Mouse (Mus musculus): ENCODE measurements around the gene Mc3r. TPM values are rescaled to one million over a fixed set of nuclear protein-coding genes. Genes with fewer than 3 reads are reported as not detected.

The Mc3r gene
- polyA plus RNA-seq, 1 experiment from 2014 or later = not detected

- DNase-seq (ENCODE audit: low spot score) = no peak
- no peak overlapping the region for H3K4me2 ChIP-seq (ENCODE audit: low read depth, severe bottlenecking)
- H3K9ac ChIP-seq (ENCODE audit: low read length) = no peak overlapping the region
- no peaks in the 10 kb centered on the region for H3K36me3 ChIP-seq (ENCODE audit: control insufficient read depth, insufficient read depth, low read length)
- no peaks in the 10 kb centered on the region for H3K4me1 ChIP-seq (ENCODE audit: control insufficient read depth, insufficient read depth, low read length)
- no peaks in the 10 kb centered on the region for H3K27me3 ChIP-seq (ENCODE audit: control insufficient read depth, insufficient read depth, low read length)
- H3K4me3 ChIP-seq (ENCODE audit: low read depth, low read length) = no peak overlapping the region
- no peak overlapping the region for H3K27ac ChIP-seq (replicated peaks; ENCODE audit: low read depth, low read length)
- ATAC-seq (ENCODE audit: insufficient number of reproducible peaks, low FRiP score, low TSS enrichment, low read depth) = no peak
- H3K9me3 ChIP-seq (ENCODE audit: control insufficient read depth, low read length) = no peaks in the 10 kb centered on the region
- 87% methylated on average over 4 of the region's 4 CpGs for WGBS
These were observed 13.1 kb downstream of the Mc3r start for GRCm38 (mm10) chr2:172261441-172261840.

DNA sequence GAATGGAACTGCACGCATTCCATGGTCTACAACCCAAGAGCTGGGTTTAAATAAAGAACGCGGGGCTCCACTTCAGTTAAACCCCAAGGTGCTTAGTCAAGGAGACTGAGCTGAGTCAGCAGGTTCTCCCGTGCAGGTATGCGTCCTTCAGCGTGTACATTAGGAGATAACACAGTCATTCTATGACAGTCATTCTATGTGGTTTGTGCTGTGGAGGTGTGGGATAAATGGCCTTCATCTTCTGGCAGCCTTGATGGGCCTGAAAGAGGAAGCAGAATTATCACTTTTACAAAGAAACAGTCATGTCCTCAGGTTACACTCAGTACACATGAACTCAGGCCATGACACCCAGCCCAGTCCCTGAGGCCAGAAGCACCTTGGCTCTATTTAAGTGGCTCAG, 14.9 kb downstream of the Mc3r start:
- 91% methylated on average over 6 of the region's 6 CpGs for WGBS
- Histone ChIP-seq H3K36me3 (ENCODE audit: control insufficient read depth, insufficient read depth, low read length) (no peaks in the 10 kb centered on the region), H3K4me3 (ENCODE audit: low read depth, low read length) (no peak overlapping the region), H3K9me3 (ENCODE audit: control insufficient read depth, low read length) (no peaks in the 10 kb centered on the region), H3K27ac (replicated peaks; ENCODE audit: low read depth, low read length) (no peak overlapping the region), H3K4me2 (ENCODE audit: low read depth, severe bottlenecking) (no peak overlapping the region), H3K4me1 (ENCODE audit: control insufficient read depth, insufficient read depth, low read length) (no peaks in the 10 kb centered on the region), H3K27me3 (ENCODE audit: control insufficient read depth, insufficient read depth, low read length) (no peaks in the 10 kb centered on the region), H3K9ac (ENCODE audit: low read length) (no peak overlapping the region)
- ATAC-seq (ENCODE audit: insufficient number of reproducible peaks, low FRiP score, low TSS enrichment, low read depth) = no peak
- no peak for DNase-seq (ENCODE audit: low spot score)

DNA sequence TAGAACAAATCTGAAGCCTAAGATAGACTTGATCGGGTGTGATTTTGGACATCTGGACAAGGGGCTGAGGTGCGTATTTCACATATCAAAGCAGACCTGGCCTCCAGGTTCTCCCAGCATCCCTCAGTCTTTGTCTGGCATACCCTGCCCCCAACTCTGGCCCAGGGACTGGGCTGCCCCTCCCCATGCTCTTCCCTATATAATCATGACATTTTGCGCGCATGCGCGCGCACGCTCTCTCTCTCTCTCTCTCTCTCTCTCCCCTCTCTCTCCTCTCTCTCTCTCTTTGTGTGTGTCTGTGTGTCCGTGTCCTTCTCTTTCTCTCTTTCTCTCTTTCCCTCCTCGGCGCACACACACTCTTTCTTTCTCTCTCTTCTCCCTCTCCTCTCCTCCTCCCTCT, 21.6 kb downstream of the Mc3r start:
- H3K27ac ChIP-seq (replicated peaks; ENCODE audit: low read depth, low read length) = no peak overlapping the region
- no peak overlapping the region for H3K4me3 ChIP-seq (ENCODE audit: low read depth, low read length)
- no peaks in the 10 kb centered on the region for H3K27me3 ChIP-seq (ENCODE audit: control insufficient read depth, insufficient read depth, low read length)
- DNase-seq (ENCODE audit: low spot score) (no peak), ATAC-seq (ENCODE audit: insufficient number of reproducible peaks, low FRiP score, low TSS enrichment, low read depth) (no peak)
- H3K9me3 ChIP-seq (ENCODE audit: control insufficient read depth, low read length) = no peaks in the 10 kb centered on the region
- no peak overlapping the region for H3K4me2 ChIP-seq (ENCODE audit: low read depth, severe bottlenecking)
- H3K4me1 ChIP-seq (ENCODE audit: control insufficient read depth, insufficient read depth, low read length) = no peaks in the 10 kb centered on the region
- 88% methylated on average over 11 of the region's 11 CpGs for WGBS
- no peak overlapping the region for H3K9ac ChIP-seq (ENCODE audit: low read length)
- H3K36me3 ChIP-seq (ENCODE audit: control insufficient read depth, insufficient read depth, low read length) = no peaks in the 10 kb centered on the region

GRCm38 (mm10) chr2:172270485-172270944, 22.2 kb downstream of the Mc3r start:
- no peaks in the 10 kb centered on the region for H3K9me3 ChIP-seq (ENCODE audit: control insufficient read depth, low read length)
- ATAC-seq (ENCODE audit: insufficient number of reproducible peaks, low FRiP score, low TSS enrichment, low read depth) (no peak), DNase-seq (ENCODE audit: low spot score) (no peak)
- H3K4me1 ChIP-seq (ENCODE audit: control insufficient read depth, insufficient read depth, low read length) = no peaks in the 10 kb centered on the region
- H3K4me3 ChIP-seq (ENCODE audit: low read depth, low read length) = no peak overlapping the region
- no peak overlapping the region for H3K9ac ChIP-seq (ENCODE audit: low read length)
- WGBS = 53% methylated on average over 9 of the region's 9 CpGs
- no peak overlapping the region for H3K27ac ChIP-seq (replicated peaks; ENCODE audit: low read depth, low read length)
- H3K4me2 ChIP-seq (ENCODE audit: low read depth, severe bottlenecking) = no peak overlapping the region
- H3K27me3 ChIP-seq (ENCODE audit: control insufficient read depth, insufficient read depth, low read length) = no peaks in the 10 kb centered on the region
- no peaks in the 10 kb centered on the region for H3K36me3 ChIP-seq (ENCODE audit: control insufficient read depth, insufficient read depth, low read length)

- DNase-seq (ENCODE audit: low spot score) (no peak), ATAC-seq (ENCODE audit: insufficient number of reproducible peaks, low FRiP score, low TSS enrichment, low read depth) (no peak)
- Histone ChIP-seq H3K9me3 (ENCODE audit: control insufficient read depth, low read length) (no peaks in the 10 kb centered on the region), H3K9ac (ENCODE audit: low read length) (no peak overlapping the region), H3K36me3 (ENCODE audit: control insufficient read depth, insufficient read depth, low read length) (no peaks in the 10 kb centered on the region), H3K4me3 (ENCODE audit: low read depth, low read length) (no peak overlapping the region), H3K4me1 (ENCODE audit: control insufficient read depth, insufficient read depth, low read length) (no peaks in the 10 kb centered on the region), H3K27ac (replicated peaks; ENCODE audit: low read depth, low read length) (no peak overlapping the region), H3K4me2 (ENCODE audit: low read depth, severe bottlenecking) (no peak overlapping the region), H3K27me3 (ENCODE audit: control insufficient read depth, insufficient read depth, low read length) (no peaks in the 10 kb centered on the region)
- 72% methylated on average over 12 of the region's 12 CpGs for WGBS
These were observed 22.8 kb downstream of the Mc3r start for GRCm38 (mm10) chr2:172270974-172271697.

GRCm38 (mm10) chr2:172274662-172275061, 26.4 kb downstream of the Mc3r start:
- ATAC-seq (ENCODE audit: insufficient number of reproducible peaks, low FRiP score, low TSS enrichment, low read depth) (no peak), DNase-seq (ENCODE audit: low spot score) (no peak)
- Histone ChIP-seq H3K36me3 (ENCODE audit: control insufficient read depth, insufficient read depth, low read length) (no peaks in the 10 kb centered on the region), H3K4me3 (ENCODE audit: low read depth, low read length) (no peak overlapping the region), H3K27ac (replicated peaks; ENCODE audit: low read depth, low read length) (no peak overlapping the region), H3K9me3 (ENCODE audit: control insufficient read depth, low read length) (no peaks in the 10 kb centered on the region), H3K4me2 (ENCODE audit: low read depth, severe bottlenecking) (no peak overlapping the region), H3K4me1 (ENCODE audit: control insufficient read depth, insufficient read depth, low read length) (no peaks in the 10 kb centered on the region), H3K9ac (ENCODE audit: low read length) (no peak overlapping the region), H3K27me3 (ENCODE audit: control insufficient read depth, insufficient read depth, low read length) (no peaks in the 10 kb centered on the region)
- 73% methylated on average over 8 of the region's 8 CpGs for WGBS

DNA sequence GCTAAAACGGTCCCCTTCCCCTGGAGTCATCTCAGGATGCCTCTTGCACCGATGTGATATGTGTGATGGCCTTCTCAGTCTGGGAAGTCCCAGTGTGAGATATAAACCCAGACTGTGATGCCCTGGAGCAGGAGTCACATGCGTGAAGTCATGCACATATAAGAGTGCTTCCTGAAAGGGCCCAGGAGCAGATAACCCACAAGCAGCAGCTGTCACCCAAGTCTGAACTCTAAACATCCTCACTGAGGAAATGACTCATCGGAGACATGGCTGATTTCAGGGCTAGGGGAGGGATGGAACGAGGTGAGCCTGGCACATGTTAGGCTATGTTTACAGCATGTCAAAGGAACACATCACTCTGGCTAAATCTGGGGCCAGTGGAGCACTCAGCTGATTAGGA, 27.9 kb downstream of the Mc3r start:
- H3K4me3 ChIP-seq (ENCODE audit: low read depth, low read length) = no peak overlapping the region
- H3K27me3 ChIP-seq (ENCODE audit: control insufficient read depth, insufficient read depth, low read length) = no peaks in the 10 kb centered on the region
- H3K9me3 ChIP-seq (ENCODE audit: control insufficient read depth, low read length) = no peaks in the 10 kb centered on the region
- H3K27ac ChIP-seq (replicated peaks; ENCODE audit: low read depth, low read length) = no peak overlapping the region
- H3K9ac ChIP-seq (ENCODE audit: low read length) = no peak overlapping the region
- no peaks in the 10 kb centered on the region for H3K4me1 ChIP-seq (ENCODE audit: control insufficient read depth, insufficient read depth, low read length)
- no peak for ATAC-seq (ENCODE audit: insufficient number of reproducible peaks, low FRiP score, low TSS enrichment, low read depth)
- no peak for DNase-seq (ENCODE audit: low spot score)
- WGBS = 74% methylated on average over 5 of the region's 5 CpGs
- H3K4me2 ChIP-seq (ENCODE audit: low read depth, severe bottlenecking) = no peak overlapping the region
- H3K36me3 ChIP-seq (ENCODE audit: control insufficient read depth, insufficient read depth, low read length) = no peaks in the 10 kb centered on the region

DNA sequence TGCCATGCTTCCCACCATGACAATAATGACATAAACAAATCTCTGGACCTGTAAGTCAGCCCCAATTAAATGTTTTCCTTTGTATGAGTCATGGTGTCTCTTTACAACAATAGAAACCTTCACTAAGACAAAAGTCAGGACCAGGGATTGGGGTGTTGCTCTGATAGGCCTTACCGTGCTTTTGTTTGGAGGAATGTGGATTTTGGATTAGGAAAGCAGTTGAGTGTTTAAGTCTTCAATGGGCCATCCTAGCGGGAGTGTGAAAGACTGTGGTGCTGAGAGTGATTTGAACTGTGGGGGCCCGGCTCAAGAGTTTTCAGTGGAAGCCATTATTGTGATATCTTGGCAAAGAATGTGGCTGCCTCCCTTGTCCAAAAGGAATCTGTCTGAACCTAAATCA, 30.7 kb downstream of the Mc3r start:
- Histone ChIP-seq H3K9ac (ENCODE audit: low read length) (no peak overlapping the region), H3K27ac (replicated peaks; ENCODE audit: low read depth, low read length) (no peak overlapping the region), H3K9me3 (ENCODE audit: control insufficient read depth, low read length) (no peaks in the 10 kb centered on the region), H3K36me3 (ENCODE audit: control insufficient read depth, insufficient read depth, low read length) (no peaks in the 10 kb centered on the region), H3K4me3 (ENCODE audit: low read depth, low read length) (no peak overlapping the region), H3K27me3 (ENCODE audit: control insufficient read depth, insufficient read depth, low read length) (no peaks in the 10 kb centered on the region), H3K4me2 (ENCODE audit: low read depth, severe bottlenecking) (no peak overlapping the region), H3K4me1 (ENCODE audit: control insufficient read depth, insufficient read depth, low read length) (no peaks in the 10 kb centered on the region)
- no peak for DNase-seq (ENCODE audit: low spot score)
- 84% methylated on average over 3 of the region's 3 CpGs for WGBS
- no peak for ATAC-seq (ENCODE audit: insufficient number of reproducible peaks, low FRiP score, low TSS enrichment, low read depth)
